In the genomic region with DNA sequence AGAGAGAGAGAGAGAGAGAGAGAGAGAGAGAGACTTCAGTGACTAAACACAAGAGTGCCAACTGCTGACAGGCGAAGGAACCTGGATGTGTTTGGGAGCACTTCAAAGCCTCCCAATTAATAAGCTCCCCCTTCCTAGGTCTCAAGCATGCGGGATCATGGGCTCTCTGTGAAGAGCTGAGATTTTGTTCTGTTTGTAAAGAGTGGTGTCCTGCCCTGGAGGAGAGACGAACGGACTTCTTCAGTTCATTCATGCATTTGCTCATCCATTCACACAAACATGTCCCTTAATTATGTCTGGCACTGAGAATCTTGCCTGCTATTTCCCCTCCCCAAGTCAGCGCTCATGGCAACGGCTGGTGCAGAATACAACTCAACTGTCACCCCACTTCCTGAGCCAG, we compare ENCODE assay signal across 8 mouse cellular contexts. TPM values are rescaled to one million over a fixed set of nuclear protein-coding genes. Genes with fewer than 3 reads are reported as not detected.
DNase-seq lines count a peak whose midpoint lies in the region; ATAC-seq and TF ChIP-seq lines count a peak whose summit lies in the region.

No protein-coding gene starts in this region.

- ATAC-seq in limb, embryonic 15.5 days (ENCODE audit: insufficient number of reproducible peaks, low FRiP score, low TSS enrichment, low read depth): no peak
- ATAC-seq in lung, postnatal 0 days: no peak

- H3K9me3 ChIP-seq in limb, embryonic 15.5 days: no peaks in the 10 kb centered on the region
- H3K9me3 ChIP-seq in lung, postnatal 0 days (ENCODE audit: low read length): no peaks in the 10 kb centered on the region

- peak; percentile 5 for DNase-seq in cerebellum, adult 9-11 months
- no peak for DNase-seq in cerebellum, adult 11 months
- peak; percentile 22 to 53 for DNase-seq in right cerebral cortex, adult 2 months (ENCODE audit: low spot score in 2 of 2)
- no peak for DNase-seq in right cerebral cortex, postnatal 14 days
- no peak for DNase-seq in ovary, postnatal 10 days (ENCODE audit: low spot score)
- DNase-seq in spleen, postnatal 14 days (ENCODE audit: low spot score in 2 of 2): no peak
- DNase-seq in lung, postnatal 0 days (ENCODE audit: low spot score): no peak

- no peak for TF ChIP-seq EP300 in lung, postnatal 0 days (IDR thresholded peaks at IDR 0.05)

- no peak overlapping the region for H3K27ac ChIP-seq in limb, embryonic 15.5 days
- H3K27ac ChIP-seq in lung, postnatal 0 days (ENCODE audit: low read length): no peak overlapping the region

- H3K4me1 ChIP-seq in limb, embryonic 15.5 days: peaks cover 26% of the 10 kb centered on the region
- H3K4me1 ChIP-seq in lung, postnatal 0 days (ENCODE audit: insufficient read depth, low read depth, low read length): peaks cover 4% of the 10 kb centered on the region; the same call in 1 of the 2 replicates

- H3K36me3 ChIP-seq in limb, embryonic 15.5 days: no peaks in the 10 kb centered on the region
- H3K36me3 ChIP-seq in lung, postnatal 0 days (ENCODE audit: insufficient read depth, low read length): no peaks in the 10 kb centered on the region

- H3K4me3 ChIP-seq in limb, embryonic 15.5 days: peak overlapping the region; percentile 56
- H3K4me3 ChIP-seq in lung, postnatal 0 days (ENCODE audit: low read depth, low read length): no peak overlapping the region; the same call in 1 of the 2 replicates

- 4% methylated on average over 6 of the region's 6 CpGs for WGBS in limb, embryonic 15.5 days
- WGBS in lung, postnatal 0 days: 5% methylated on average over 6 of the region's 6 CpGs

- TF ChIP-seq CTCF in lung, postnatal 0 days (IDR thresholded peaks at IDR 0.05): no peak

- H3K27me3 ChIP-seq in limb, embryonic 15.5 days: peaks cover 47% of the 10 kb centered on the region
- H3K27me3 ChIP-seq in lung, postnatal 0 days (replicated peaks; ENCODE audit: insufficient read depth, low read length): peaks cover 24% of the 10 kb centered on the region

- H3K9ac ChIP-seq in limb, embryonic 15.5 days: no peak overlapping the region
- H3K9ac ChIP-seq in lung, postnatal 0 days (replicated peaks; ENCODE audit: low read depth): no peak overlapping the region

- H3K4me2 ChIP-seq in limb, embryonic 15.5 days: peak overlapping the region; percentile 96
- H3K4me2 ChIP-seq in lung, postnatal 0 days (replicated peaks; ENCODE audit: low read depth, low read length): no peak overlapping the region

RNA-seq across cellular contexts. Expression of a gene that starts 2.3 kb away (rescaled TPM):
- 2.9 and 4.4 TPM in 2 replicates for polyA plus RNA-seq in limb, embryonic 15.5 days (2015; fragmentation: Nextera tagmentation; extraction: Ambion mirVana)
- 0.08 and 0.14 TPM in 2 replicates for polyA plus RNA-seq in lung, postnatal 0 days (2015; fragmentation: Nextera tagmentation; extraction: Ambion mirVana)

Comparison
In these comparisons a context has a peak if more than half of its experiments do, and no peak if none do; other contexts are left out.
1. DNase-seq: peak in cerebellum, adult 9-11 months (single experiment) and right cerebral cortex, adult 2 months (2 of 2); none in cerebellum, adult 11 months (single experiment), right cerebral cortex, postnatal 14 days (single experiment), ovary, postnatal 10 days (single experiment), spleen, postnatal 14 days (0 of 2) and lung, postnatal 0 days (single experiment).